Mouse (Mus musculus) layer of hippocampus, adult 11-12 months (tissue): ENCODE data around the gene Pld5.
A peak's percentile ranks its signal among the peaks of the same experiment; 100 is the strongest.

ENCODE experiments used
- DNase-seq: peaks from one replicate; pipeline ENCODE4 v3.0.0; 2022; ENCODE audit warnings: low spot score

Pld5 gene

DNA sequence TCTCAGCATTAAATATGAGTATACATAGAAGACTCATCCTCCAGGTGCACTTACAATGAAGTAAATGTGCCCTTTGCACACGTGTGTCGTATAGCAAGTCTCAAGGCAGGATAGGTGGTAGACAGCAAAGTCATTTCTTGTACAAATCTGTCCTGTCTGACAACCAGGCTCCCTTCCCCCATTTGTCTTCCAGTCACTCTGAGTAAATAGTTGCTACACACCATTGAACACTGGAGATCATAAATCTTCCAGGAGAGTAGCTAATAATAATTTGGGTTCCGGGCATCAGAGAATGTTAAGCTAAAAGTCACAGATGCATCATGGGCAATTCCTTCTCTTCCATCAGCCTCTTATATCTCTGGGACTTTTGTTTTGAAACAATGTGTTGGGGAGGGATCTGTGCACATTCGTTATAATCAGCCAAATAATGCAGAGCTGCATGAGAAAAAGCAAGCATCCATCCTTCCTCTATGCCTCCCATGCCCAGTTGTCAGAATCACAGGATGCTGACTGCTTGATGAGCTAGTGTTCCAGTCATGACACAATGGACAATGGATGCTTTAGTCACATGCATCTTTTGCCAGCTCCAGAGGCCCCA is 328.3 kb downstream of the Pld5 start:
- no peak for DNase-seq

DNA sequence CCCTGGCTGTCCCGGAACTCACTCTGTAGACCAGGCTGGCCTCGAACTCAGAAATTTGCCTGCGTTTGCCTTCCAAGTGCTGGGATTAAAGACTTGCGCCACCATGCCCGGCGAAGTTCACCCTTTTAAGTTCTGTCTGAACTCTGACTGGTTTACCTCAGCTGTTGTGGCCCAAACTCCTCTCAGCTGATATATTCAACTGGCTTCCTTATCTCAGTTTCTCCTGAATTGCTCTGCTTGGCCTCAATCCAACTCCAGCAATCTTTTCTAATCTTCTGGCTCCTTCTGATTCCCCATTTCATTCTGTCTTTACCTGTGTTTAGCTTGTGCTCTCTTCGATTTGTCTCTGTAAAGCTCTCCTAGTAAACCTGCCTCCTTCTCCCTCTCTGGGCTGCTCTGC is 331.9 kb downstream of the Pld5 start:
- DNase-seq: no peak

DNA sequence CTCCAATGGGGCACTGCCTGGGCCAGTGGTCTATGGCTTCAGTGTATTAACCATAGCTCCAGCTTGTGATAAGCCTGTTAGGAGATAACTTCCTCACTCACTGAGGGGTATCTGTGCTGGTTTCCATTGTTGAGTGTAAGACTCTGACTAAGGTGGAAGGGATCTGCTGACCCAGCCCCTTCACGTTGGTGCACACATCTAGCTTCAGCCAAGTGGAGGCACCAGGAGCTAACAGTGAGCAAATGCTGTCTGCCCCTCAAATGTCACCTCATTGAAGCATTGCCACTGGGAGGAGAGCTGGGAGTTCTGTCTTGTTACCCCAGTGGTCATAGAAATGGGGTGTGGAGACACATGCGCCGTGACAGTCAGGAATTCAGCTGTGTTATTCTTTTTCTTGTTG is 336.4 kb downstream of the Pld5 start:
- no peak for DNase-seq

DNA sequence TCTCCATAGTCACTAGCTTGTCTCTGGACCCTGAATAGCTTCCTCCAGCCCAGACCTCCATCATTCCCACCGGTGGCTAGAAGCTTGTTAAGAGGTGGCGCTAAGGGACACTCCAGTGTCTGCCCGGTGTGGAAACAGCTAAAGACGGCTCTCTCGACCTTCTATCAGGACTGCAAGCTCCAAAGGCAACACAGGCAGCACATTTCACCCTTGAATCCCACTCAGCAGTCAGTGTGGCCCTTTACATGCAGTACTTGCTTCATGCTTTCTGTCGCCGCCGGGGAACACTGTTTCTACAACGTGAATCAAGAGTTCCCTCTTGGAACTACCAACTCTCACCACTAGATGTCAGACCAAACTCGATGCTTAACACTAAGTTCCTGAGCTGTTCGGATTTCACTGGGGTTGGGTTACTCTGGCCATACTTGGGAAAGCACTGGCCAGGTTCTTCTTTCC is 338.8 kb downstream of the Pld5 start:
- DNase-seq: peak; percentile 84

DNA sequence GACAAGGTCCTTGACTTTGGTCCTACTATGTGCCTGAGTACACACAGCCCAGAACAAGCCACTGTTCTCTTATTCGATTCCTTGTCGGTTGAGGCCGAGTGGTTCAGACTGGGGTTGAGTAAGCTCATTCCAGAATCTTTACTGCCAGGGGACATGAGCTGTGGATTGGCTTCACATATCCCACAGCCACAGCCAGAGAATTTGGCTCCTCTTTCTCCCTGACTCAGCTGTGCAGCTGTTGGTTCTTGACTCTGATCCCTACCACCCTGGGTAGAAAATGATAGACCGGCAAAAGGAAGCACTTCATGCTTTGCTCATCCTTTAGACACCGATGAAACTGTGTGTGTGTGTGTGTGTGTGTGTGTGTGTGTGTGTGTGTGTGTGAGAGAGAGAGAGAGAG is 343.7 kb downstream of the Pld5 start:
- DNase-seq: no peak

DNA sequence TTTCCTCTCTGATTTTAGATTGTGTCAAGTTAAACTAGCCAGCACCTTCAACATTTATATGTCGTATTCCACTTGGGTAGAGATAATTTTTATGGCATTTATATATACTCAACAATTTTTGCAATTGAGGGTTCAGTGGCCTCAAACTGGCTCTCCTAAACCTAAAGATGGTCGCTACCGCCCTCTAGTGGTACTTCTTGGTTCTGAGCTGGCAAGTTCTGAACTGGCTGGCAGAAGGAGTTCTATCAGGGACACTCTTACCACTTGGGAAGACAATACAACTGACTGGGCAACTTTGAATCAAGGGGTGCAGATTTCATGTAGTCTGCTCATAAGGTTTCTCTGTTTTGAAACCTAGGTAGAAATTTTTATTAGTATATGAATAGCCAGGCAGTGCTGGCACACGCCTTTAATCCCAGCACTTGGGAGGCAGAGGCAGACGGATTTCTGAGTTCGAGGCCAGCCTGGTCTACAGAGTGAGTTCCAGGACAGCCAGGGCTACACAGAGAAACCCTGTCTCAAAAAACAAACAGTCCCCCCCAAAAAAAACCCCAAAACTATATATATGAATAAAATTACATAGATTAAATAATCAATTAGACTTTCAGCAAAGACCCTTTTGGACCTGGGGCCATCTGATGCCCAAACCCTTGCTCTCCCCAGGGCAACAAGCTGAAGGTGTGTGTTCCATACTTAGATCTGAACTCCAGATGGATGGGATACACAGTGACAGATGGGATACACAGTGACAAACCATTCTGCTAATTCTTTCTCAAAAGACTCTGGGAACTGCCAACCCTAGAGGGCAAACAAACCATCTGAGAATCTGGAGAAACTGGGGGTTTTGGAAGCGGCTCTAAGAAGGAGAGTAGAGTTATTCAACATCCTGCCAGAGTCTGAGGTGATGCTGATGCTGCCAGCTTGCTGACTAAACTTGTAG is 351.0 kb downstream of the Pld5 start:
- DNase-seq: peak; percentile 83

DNA sequence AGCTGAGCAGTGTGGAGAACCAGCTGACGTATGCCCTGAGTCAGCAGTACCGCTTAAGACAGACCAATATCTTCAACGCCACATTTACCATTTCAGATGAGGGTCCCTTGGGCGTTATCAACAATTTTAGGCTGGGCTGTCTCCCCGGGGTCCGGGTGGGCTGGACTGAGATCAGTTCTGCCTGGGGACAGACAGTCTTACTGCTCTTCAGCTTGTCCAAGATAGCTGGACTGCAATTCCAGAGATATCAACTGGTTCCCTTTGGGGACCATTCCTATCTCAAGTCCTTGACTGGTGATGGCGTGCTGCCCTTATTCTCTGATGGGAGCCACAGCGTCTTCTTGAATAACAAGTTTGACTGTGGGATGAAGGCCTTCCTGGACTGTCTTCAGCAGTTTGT is 354.0 kb downstream of the Pld5 start:
- no peak for DNase-seq

DNA sequence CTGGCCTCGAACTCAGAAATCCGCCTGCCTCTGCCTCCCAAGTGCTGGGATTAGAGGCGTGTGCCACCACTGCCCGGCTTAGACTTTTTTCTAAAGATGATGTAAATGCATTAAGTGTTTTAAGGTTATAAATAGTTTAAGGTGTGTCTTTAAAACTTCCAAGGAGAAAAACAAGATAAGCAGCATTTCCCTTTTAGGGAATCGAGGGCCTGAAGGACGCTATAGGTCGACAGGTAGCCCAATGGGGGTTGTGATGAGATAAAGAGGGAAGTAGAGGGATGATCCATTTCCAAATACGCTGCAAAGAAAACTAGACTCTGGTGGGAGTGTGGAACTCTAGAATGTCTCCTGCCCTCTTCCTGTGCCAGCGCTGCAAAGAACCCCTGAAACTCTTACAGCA is 355.1 kb downstream of the Pld5 start, which contains the start of gene Gm38100:
Gene Gm38100 (plus strand): TSS at position 301 of the 400 bp plus-strand sequence.
- no peak for DNase-seq

DNA sequence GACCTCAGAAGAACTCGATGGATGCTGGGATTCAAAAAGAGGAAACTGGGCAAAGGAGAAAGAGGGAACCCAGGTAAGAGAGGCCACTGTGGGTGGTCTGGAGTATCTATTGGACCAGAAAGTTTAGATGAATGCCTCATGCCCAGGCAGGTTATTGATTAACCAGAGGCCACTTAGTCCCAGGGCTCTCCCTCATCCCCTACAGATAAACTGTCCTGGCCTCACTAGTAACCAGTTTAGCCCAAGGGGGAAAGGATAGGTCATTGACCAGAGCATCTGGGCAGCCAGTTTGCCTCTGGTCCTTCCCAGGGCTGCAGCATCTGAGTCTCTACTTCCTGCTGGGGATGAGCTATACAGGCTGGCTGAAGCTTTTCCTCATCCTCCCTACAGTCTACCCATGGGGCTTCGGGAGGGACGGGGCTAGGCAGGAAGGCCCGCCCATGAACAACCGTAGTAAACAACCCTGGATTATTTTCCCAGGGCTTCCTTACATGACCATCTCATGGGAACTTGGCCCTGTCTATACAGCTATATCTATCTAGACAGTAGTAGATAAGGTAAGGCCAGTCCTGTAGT is 361.3 kb downstream of the Pld5 start:
- no peak for DNase-seq
